Mouse (Mus musculus) liver, embryonic 11.5 days (tissue): Measurements from ENCODE around the gene Ccpg1os. TPM values are rescaled to one million over a fixed set of nuclear protein-coding genes. Genes with fewer than 3 reads are reported as not detected.

ENCODE experiments used
- ATAC-seq: fragments of 200-750 bp; cut with Nextera tagmentation; replicated peaks from 2 replicates; pipeline ENCODE4 v1.8.0; 2017; ENCODE audit warnings: moderate number of reproducible peaks, mild to moderate bottlenecking, moderate TSS enrichment, moderate library complexity; ENCODE audit not compliant: low FRiP score
- DNase-seq: peaks from one replicate; pipeline ENCODE4 v3.0.0-alpha.2; 2017; ENCODE audit warnings: low spot score
- H3K27ac ChIP-seq: fragments of 300-500 bp; sonication (generic); 2 replicates; pipeline ENCODE4 v1.5.1; 2014; ENCODE audit warnings: mild to moderate bottlenecking, low read depth, low read length, control low read depth
- H3K27me3 ChIP-seq: fragments of 300-500 bp; sonication (generic); replicated peaks from 2 replicates; pipeline ENCODE4 v1.6.1; 2014; ENCODE audit warnings: low read length, mixed read lengths; ENCODE audit not compliant: control insufficient read depth, insufficient read depth
- H3K36me3 ChIP-seq: fragments of 300-500 bp; sonication (generic); 2 replicates; pipeline ENCODE4 v1.6.1; 2014; ENCODE audit warnings: mild to moderate bottlenecking, low read length, moderate library complexity, mixed read lengths; ENCODE audit not compliant: control insufficient read depth, insufficient read depth
- H3K4me1 ChIP-seq: fragments of 300-500 bp; sonication (generic); replicated peaks from 2 replicates; pipeline ENCODE4 v1.6.1; 2014; ENCODE audit warnings: low read length, mixed read lengths; ENCODE audit not compliant: control insufficient read depth, insufficient read depth
- H3K4me2 ChIP-seq: fragments of 300-500 bp; sonication (generic); 2 replicates; pipeline ENCODE4 v1.6.1; 2014; ENCODE audit warnings: mild to moderate bottlenecking, control low read depth, moderate library complexity
- H3K4me3 ChIP-seq: fragments of 300-500 bp; sonication (generic); 2 replicates; pipeline ENCODE4 v1.5.1; 2014; ENCODE audit warnings: low read depth, low read length, control low read depth
- H3K9ac ChIP-seq: fragments of 300-500 bp; sonication (generic); 2 replicates; pipeline ENCODE4 v1.6.1; 2014; ENCODE audit warnings: low read depth, low read length, control low read depth
- H3K9me3 ChIP-seq: fragments of 300-500 bp; sonication (generic); 2 replicates; pipeline ENCODE4 v1.6.1; 2016; ENCODE audit warnings: low read length, inconsistent platforms, mixed read lengths; ENCODE audit not compliant: control insufficient read depth
- WGBS: fragments of 180-500 bp; shearing (Covaris S2); extraction: QIAGEN DNeasy Blood & Tissue Kit; methylation state at CpG from one replicate; pipeline ENCODE4 v1.1.7; 2014; 5-methylcytosine and 5-hydroxymethylcytosine counted together
- polyA plus RNA-seq: library from polyadenylated mRNA; unstranded; fragments of >200 nt; fragmentation: Nextera tagmentation; extraction: Ambion mirVana; gene quantifications from 2 replicates; pipeline ENCODE4 v1.2.1, GENCODE M21; 2014

Ccpg1os gene
- polyA plus RNA-seq, 1 experiment from 2014 or later: 7.3 TPM

GRCm38 (mm10) chr9:72972435-72972834, 12.7 kb downstream of the Ccpg1os start:
- Histone ChIP-seq H3K27ac (no peak overlapping the region), H3K4me2 (no peak overlapping the region), H3K9me3 (no peaks in the 10 kb centered on the region), H3K36me3 (no peaks in the 10 kb centered on the region), H3K27me3 (no peaks in the 10 kb centered on the region), H3K4me3 (no peak overlapping the region), H3K9ac (no peak overlapping the region), H3K4me1 (no peaks in the 10 kb centered on the region)
- DNase-seq (no peak), ATAC-seq (no peak)
- 80% methylated on average over 5 of the region's 5 CpGs for WGBS

- 63% methylated on average over 7 of the region's 7 CpGs for WGBS
- DNase-seq: no peak
- H3K36me3 ChIP-seq: no peaks in the 10 kb centered on the region
Measured at GRCm38 (mm10) chr9:72969874-72970273, 15.3 kb downstream of the Ccpg1os start.

DNA sequence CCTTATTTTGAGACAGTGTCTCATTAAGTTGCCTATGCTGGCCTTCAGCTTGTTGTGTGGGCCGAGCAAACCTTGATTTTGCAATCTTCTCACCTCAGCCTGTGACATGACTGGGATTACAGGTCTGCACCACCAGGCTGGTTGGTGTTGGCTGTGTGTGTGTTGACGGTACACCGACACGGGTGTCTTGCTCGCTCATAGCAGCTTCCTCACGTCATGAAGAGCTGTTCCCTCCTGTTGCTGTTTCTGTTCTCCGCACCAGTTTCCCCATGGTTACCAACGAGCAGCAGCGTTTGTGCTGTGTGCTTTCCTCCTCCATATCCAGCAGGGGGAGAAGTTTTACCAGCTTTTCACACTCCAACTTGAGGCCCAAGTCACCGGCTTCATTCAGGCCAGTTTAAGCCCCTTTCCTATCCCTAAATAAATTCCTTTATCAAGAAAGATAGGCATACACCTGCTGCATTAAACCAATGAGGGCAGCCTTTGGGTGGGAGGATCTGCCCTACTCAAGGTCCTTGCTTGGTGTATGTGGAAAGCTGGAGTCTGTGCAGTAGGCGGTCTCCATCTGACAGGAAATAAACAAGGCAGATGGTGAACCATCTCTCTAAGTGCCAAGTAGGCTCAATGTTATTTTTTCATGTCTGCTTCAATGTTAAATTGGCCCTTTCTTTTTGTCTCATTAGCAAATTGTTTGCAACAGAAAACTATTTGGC, 16.7 kb downstream of the Ccpg1os start:
- WGBS: 35% methylated on average over 11 of the region's 11 CpGs
- Histone ChIP-seq H3K27ac (no peak overlapping the region), H3K4me3 (no peak overlapping the region), H3K4me2 (no peak overlapping the region), H3K36me3 (no peaks in the 10 kb centered on the region), H3K4me1 (no peaks in the 10 kb centered on the region), H3K9me3 (no peaks in the 10 kb centered on the region), H3K27me3 (no peaks in the 10 kb centered on the region), H3K9ac (no peak overlapping the region)
- ATAC-seq: peak; percentile 43; the same call in 1 of the 2 replicates
- DNase-seq: no peak

More at GRCm38 (mm10) chr9:72969874-72970273, 15.3 kb downstream of the Ccpg1os start:
- Histone ChIP-seq H3K4me2 (no peak overlapping the region), H3K9me3 (no peaks in the 10 kb centered on the region), H3K27me3 (no peaks in the 10 kb centered on the region), H3K4me1 (no peaks in the 10 kb centered on the region), H3K9ac (no peak overlapping the region), H3K4me3 (no peak overlapping the region), H3K27ac (no peak overlapping the region)
- 0 out of 2 replicates have a peak, but pooled peaks have one; percentile 31 for ATAC-seq

DNA sequence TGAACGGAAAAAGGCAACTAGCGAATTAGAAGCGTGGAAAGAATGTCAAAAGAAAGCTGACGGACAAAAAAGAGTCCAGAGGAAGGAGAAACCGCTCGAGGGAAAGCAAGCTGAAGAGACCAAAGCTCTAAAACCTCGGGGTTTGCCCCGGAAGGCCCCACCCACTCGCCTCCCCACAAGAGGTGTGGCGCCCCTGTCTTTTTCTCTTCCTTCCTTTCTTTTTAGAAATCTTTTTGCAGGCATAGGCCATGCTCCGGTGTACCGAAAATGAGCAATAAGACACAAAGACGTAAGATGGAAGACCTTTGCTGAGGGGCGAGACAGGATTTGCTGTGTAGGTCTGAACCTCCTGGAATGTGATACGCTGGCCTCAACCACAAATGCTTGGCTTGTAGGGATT, 23.2 kb downstream of the Ccpg1os start:
- DNase-seq (no peak), ATAC-seq (no peak)
- Histone ChIP-seq H3K27me3 (no peaks in the 10 kb centered on the region), H3K4me2 (no peak overlapping the region), H3K9me3 (no peaks in the 10 kb centered on the region), H3K4me1 (peaks cover 3% of the 10 kb centered on the region), H3K36me3 (no peaks in the 10 kb centered on the region), H3K9ac (no peak overlapping the region), H3K27ac (no peak overlapping the region), H3K4me3 (no peak overlapping the region)
- WGBS: 60% methylated on average over 15 of the region's 15 CpGs

- no peaks in the 10 kb centered on the region for H3K9me3 ChIP-seq
- no peak overlapping the region for H3K4me2 ChIP-seq
- peaks cover 3% of the 10 kb centered on the region for H3K4me1 ChIP-seq
- ATAC-seq (no peak), DNase-seq (no peak)
- H3K27ac ChIP-seq: no peak overlapping the region
- no peak overlapping the region for H3K4me3 ChIP-seq
- H3K27me3 ChIP-seq: no peaks in the 10 kb centered on the region
- 63% methylated on average over 8 of the region's 8 CpGs for WGBS
- no peaks in the 10 kb centered on the region for H3K36me3 ChIP-seq
- H3K9ac ChIP-seq: no peak overlapping the region
Measured at GRCm38 (mm10) chr9:72961346-72961745, 23.8 kb downstream of the Ccpg1os start.

GRCm38 (mm10) chr9:72958521-72959450, 26.4 kb downstream of the Ccpg1os start, which contains the start of the genes Dyx1c1 and Gm44503:
Gene Dyx1c1 (plus strand): TSS chr9:72958785.
Gene Gm44503 (plus strand): TSS chr9:72958852.
- Histone ChIP-seq H3K27me3 (no peaks in the 10 kb centered on the region), H3K36me3 (no peaks in the 10 kb centered on the region), H3K4me3 (peak within 1 kb of the TSS; percentile 77), H3K27ac (peak within 1 kb of the TSS; percentile 2), H3K4me2 (peak within 1 kb of the TSS; percentile 75), H3K4me1 (peaks cover 3% of the 10 kb centered on the region), H3K9ac (peak within 1 kb of the TSS; percentile 56), H3K9me3 (no peaks in the 10 kb centered on the region)
- peak; percentile 84 for ATAC-seq
- DNase-seq: peak; percentile 85
- 2% methylated on average over 43 of the region's 43 CpGs for WGBS

DNA sequence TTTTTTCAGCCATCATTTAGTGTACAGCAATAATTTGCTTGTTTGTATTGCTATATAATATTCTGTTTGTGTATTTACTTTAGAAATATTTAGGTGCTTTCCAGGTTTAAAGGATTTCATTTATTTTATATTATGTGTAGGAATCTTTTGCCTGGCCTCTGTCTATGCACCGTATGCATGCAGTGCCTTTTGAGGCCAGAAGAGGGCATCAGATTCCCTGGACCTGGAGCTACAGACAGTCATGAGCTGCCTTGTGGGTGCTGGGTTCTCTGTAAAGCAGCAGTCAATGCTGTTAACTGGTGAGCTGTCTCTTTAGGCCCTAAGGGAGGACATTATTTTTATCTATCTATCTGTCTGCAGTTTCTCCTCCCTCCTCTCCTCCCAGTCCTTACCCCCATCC, 29.6 kb downstream of the Ccpg1os start:
- H3K4me2 ChIP-seq: no peak overlapping the region
- H3K4me3 ChIP-seq: no peak overlapping the region
- DNase-seq (no peak), ATAC-seq (no peak)
- H3K9me3 ChIP-seq: no peaks in the 10 kb centered on the region
- no peaks in the 10 kb centered on the region for H3K36me3 ChIP-seq
- no peak overlapping the region for H3K27ac ChIP-seq
- H3K9ac ChIP-seq: no peak overlapping the region
- WGBS: 15% methylated on average over 1 of the region's 1 CpGs
- H3K4me1 ChIP-seq: peaks cover 3% of the 10 kb centered on the region
- no peaks in the 10 kb centered on the region for H3K27me3 ChIP-seq

DNA sequence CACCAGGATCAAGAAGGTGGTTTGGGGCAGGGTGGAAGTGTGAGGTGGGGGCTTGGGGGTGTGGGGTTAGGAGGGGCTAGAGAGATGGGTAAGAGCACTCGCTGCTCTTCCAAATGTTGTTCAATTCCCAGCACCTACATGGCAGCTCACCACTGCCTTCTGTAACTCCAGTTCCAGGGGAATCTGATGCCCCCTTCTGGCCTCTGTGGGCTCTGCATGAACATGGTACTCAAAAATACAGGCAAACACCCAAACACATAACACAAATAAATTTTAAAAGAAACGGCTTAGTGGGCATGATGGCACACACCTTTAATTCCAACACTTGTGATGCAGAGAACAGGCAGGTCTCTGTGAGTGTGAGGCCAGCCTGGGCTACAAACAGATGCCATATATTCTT, 30.4 kb downstream of the Ccpg1os start:
- DNase-seq (no peak), ATAC-seq (no peak)
- Histone ChIP-seq H3K27me3 (no peaks in the 10 kb centered on the region), H3K4me1 (peaks cover 3% of the 10 kb centered on the region), H3K36me3 (no peaks in the 10 kb centered on the region), H3K4me3 (no peak overlapping the region), H3K27ac (no peak overlapping the region), H3K9ac (no peak overlapping the region), H3K4me2 (no peak overlapping the region), H3K9me3 (no peaks in the 10 kb centered on the region)
- 51% methylated on average over 2 of the region's 2 CpGs for WGBS
